Mouse (Mus musculus): ENCODE data around the gene Brsk1.

GRCm38 (mm10) chr7:4646806-4647205 lies 43.6 kb upstream of the Brsk1 start:
- TF ChIP-seq CHD2 (IDR thresholded peaks at IDR 0.05; ENCODE audit: low read depth, low read length) (no peak), ZNF384 (IDR thresholded peaks at IDR 0.05; ENCODE audit: low read depth, low read length) (no peak), MAFK (IDR thresholded peaks at IDR 0.05; ENCODE audit: insufficient read depth, low read depth, low read length) (no peak)

Measured in ES-E14 (cell line).